ENCODE assay signal across 8 mouse cellular contexts in genomic region chr11:112620916-112621315, GRCm38 (mm10).
DNase-seq lines count a peak whose midpoint lies in the region; ATAC-seq lines count a peak whose summit lies in the region.

No protein-coding gene starts in this region.

- ATAC-seq in hindbrain, embryonic 16.5 days, result peak; percentile 67
- ATAC-seq in lung, embryonic 16.5 days (ENCODE audit: low read depth), result peak; percentile 77

- no peaks in the 10 kb centered on the region for H3K27me3 ChIP-seq in hindbrain, embryonic 16.5 days (replicated peaks; ENCODE audit: control insufficient read depth, insufficient read depth, low read length)
- no peaks in the 10 kb centered on the region for H3K27me3 ChIP-seq in lung, embryonic 16.5 days (ENCODE audit: control insufficient read depth, insufficient read depth, low read depth, low read length)

- no peaks in the 10 kb centered on the region for H3K36me3 ChIP-seq in hindbrain, embryonic 16.5 days (ENCODE audit: control insufficient read depth, insufficient read depth, low read length)
- no peaks in the 10 kb centered on the region for H3K36me3 ChIP-seq in lung, embryonic 16.5 days (ENCODE audit: control insufficient read depth, insufficient read depth, low read length)

- H3K9me3 ChIP-seq in hindbrain, embryonic 16.5 days (ENCODE audit: control insufficient read depth, low read length), result no peaks in the 10 kb centered on the region
- H3K9me3 ChIP-seq in lung, embryonic 16.5 days (ENCODE audit: control insufficient read depth, low read length), result no peaks in the 10 kb centered on the region

- whole genome bisulfite sequencing in hindbrain, embryonic 16.5 days, result 19% methylated on average over 12 of the region's 12 CpGs
- 23% methylated on average over 10 of the region's 12 CpGs for WGBS in lung, embryonic 16.5 days

- DNase-seq in cerebellum, postnatal 25 days, result peak; percentile 11 to 41
- no peak for DNase-seq in cerebellum, adult 8-10 months
- peak; percentile 18 for DNase-seq in embryo, embryonic 10.5 days (ENCODE audit: low spot score)
- peak; percentile 81 for DNase-seq in gastrocnemius, postnatal 25 days
- peak; percentile 25 for DNase-seq in retina, postnatal 1 day
- DNase-seq in thymus, postnatal 14 days, result no peak

- H3K4me3 ChIP-seq in hindbrain, embryonic 16.5 days (ENCODE audit: low read length), result peak overlapping the region; percentile 12; the same call in 1 of the 2 replicates
- no peak overlapping the region for H3K4me3 ChIP-seq in lung, embryonic 16.5 days (ENCODE audit: low read length)

- H3K27ac ChIP-seq in hindbrain, embryonic 16.5 days (ENCODE audit: low read depth, low read length), result peak overlapping the region; percentile 18; the same call in 1 of the 2 replicates
- H3K27ac ChIP-seq in lung, embryonic 16.5 days (ENCODE audit: low read length), result no peak overlapping the region

- H3K4me2 ChIP-seq in hindbrain, embryonic 16.5 days (ENCODE audit: low read length), result peak overlapping the region; percentile 43
- peak overlapping the region; percentile 40 for H3K4me2 ChIP-seq in lung, embryonic 16.5 days (ENCODE audit: low read depth, low read length)

- peaks cover 4% of the 10 kb centered on the region for H3K4me1 ChIP-seq in hindbrain, embryonic 16.5 days (ENCODE audit: control insufficient read depth, insufficient read depth, low read depth, low read length)
- H3K4me1 ChIP-seq in lung, embryonic 16.5 days (replicated peaks; ENCODE audit: control insufficient read depth, insufficient read depth, low read length), result peaks cover 4% of the 10 kb centered on the region

- H3K9ac ChIP-seq in hindbrain, embryonic 16.5 days (ENCODE audit: low read depth, low read length), result peak overlapping the region; percentile 51
- H3K9ac ChIP-seq in lung, embryonic 16.5 days (ENCODE audit: low read length), result peak overlapping the region; percentile 57

Comparison
In these comparisons a context has a peak if more than half of its experiments do, and no peak if none do; other contexts are left out.
1. DNase-seq: peak in cerebellum, postnatal 25 days (2 of 2), embryo, embryonic 10.5 days (single experiment), gastrocnemius, postnatal 25 days (single experiment) and retina, postnatal 1 day (single experiment); none in cerebellum, adult 8-10 months (single experiment) and thymus, postnatal 14 days (single experiment).